Mouse (Mus musculus): ENCODE measurements around the gene Wdr93.
"Not testable (repeated sequence)": the region's sequence is repeated elsewhere in the genome, so short reads cannot be mapped to it uniquely, and the experiment has no call there.

Wdr93 gene

DNA sequence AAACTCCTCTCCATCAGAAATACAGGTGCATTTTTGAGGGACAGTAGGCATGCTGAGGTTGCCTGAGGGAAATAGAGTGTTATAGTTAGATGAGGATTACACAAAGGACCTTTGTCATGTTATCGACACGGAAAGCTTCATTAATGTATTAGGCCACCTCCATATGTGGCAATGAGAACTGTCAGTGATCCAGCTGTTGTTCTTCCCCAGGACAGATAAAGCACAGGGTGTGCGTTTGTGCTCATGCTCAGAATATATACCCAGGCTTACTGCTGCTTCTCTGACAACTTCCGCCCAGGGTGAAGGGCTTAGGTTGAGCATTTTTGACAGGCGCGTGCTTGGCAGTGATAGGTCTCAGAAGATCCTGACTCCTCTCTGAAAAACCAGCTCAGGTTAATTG, 6.5 kb downstream of the Wdr93 start:
- no peak for DNase-seq (ENCODE audit: low spot score)

DNA sequence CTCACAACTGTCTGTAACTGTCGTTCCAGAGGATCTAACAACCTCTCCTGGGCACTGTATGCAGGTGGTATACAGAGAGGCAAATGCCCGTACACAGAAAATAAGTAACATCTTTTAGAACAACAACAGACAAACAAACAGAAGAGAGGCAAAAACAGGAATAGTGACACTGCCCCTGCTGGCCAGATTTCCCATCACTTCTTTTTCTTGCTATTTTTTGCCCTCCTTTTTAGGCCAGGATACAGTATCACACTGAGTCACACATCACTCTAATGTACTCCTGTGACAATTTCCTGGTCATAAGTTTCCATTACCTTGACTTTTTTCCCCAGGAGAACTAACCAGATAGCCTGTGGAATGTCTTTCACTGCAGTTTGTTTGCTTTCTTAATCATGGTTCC, 13.4 kb downstream of the Wdr93 start:
- DNase-seq (ENCODE audit: low spot score): no peak

DNA sequence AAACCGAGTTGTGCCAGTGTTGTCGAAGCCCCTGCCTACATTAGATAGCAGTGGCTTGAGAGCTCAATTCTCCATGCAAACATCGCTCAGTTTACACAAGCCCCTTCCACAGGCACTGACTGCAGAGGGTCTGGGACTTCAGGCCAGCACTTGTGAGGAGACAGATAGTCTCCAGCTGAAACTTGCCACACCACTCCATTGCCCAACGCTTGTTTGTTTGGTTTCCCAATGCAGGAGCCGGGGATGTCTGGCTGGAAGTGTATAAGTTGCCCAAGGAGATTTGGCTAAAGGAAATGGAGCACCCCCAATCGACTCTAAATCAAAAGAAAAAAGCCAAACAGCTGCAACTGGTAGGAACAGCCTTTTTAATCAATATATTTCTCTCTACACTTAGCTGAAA, 15.2 kb downstream of the Wdr93 start:
- no peak for DNase-seq (ENCODE audit: low spot score)

GRCm38 (mm10) chr7:79759766-79760165, 16.8 kb downstream of the Wdr93 start:
- DNase-seq (ENCODE audit: low spot score): no peak

DNA sequence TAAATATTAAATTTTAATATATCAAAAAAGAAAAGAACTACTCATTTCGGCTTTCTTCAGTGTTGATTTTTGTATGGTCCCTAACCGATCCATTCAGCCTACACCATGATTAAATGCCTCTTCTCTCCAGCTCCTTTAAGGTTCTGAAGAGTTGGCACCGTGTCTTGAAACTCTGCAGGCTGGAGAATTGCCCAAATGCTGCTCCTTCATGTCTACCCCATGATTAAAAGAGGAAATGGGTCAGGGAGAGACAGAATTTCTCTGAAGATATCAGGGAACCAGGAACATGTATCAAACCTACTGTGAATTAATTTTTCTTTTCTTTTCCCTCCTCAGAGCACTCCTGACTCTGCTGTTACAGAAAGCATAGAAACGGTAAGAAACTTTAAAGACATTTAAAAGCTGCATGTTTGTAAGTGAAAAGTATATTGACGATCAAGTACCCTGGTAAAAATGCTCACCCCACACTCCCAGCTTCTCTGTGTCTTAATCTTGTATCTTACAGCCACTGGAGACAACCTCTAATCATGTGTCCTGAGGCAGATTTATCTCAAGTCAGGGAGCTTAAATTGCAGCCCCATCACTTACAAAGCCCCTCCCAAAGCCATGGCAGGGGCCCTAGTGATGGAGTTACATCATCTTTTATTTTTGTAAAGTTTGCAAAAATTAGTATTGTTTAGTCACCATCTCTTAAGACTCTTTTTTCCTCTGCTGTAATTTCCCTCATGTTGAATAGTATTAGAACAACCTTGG, 18.3 kb downstream of the Wdr93 start:
- no peak for DNase-seq (ENCODE audit: low spot score)

DNA sequence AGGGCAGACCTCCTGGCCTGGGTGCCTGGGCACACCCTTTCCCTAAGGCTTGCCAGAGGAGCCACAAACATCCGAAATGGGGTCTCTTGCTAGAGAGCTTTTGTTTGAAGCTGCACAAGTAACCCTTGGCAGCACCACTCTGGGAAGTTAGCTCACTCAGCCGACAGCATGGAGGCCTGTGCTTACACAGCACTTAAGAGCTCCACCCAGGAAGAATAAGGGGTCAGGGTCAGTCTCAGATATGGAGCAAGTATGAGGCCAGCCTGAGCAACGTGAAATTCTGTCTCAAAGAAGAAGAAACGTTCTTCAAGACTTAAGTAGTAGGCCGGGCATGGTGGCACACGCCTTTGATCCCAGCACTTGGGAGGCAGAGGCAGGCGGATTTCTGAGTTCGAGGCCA, 19.1 kb downstream of the Wdr93 start:
- DNase-seq (ENCODE audit: low spot score): no peak

GRCm38 (mm10) chr7:79765991-79766390, 23.0 kb downstream of the Wdr93 start:
- no peak for DNase-seq (ENCODE audit: low spot score)

DNA sequence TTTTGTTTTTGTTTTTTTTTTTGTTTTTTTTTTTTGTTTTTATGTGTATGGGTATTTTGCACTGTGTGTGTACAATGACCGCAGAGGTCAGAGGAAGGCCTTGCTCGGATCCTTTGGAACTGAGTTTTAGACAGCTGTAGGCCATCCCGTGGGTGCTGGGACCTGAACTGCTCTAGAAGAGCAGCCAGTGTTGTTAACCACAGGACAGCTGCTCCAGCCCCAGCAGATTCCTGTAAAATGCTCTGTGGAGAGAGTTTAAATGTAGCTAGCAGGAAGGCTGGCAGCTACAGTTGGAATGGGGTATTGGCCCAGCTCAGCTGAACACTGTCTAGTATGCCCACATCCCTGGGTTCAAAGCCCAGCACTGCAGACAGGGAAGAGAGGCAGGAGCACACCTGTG, 26.7 kb downstream of the Wdr93 start:
- DNase-seq (ENCODE audit: low spot score): no peak

DNA sequence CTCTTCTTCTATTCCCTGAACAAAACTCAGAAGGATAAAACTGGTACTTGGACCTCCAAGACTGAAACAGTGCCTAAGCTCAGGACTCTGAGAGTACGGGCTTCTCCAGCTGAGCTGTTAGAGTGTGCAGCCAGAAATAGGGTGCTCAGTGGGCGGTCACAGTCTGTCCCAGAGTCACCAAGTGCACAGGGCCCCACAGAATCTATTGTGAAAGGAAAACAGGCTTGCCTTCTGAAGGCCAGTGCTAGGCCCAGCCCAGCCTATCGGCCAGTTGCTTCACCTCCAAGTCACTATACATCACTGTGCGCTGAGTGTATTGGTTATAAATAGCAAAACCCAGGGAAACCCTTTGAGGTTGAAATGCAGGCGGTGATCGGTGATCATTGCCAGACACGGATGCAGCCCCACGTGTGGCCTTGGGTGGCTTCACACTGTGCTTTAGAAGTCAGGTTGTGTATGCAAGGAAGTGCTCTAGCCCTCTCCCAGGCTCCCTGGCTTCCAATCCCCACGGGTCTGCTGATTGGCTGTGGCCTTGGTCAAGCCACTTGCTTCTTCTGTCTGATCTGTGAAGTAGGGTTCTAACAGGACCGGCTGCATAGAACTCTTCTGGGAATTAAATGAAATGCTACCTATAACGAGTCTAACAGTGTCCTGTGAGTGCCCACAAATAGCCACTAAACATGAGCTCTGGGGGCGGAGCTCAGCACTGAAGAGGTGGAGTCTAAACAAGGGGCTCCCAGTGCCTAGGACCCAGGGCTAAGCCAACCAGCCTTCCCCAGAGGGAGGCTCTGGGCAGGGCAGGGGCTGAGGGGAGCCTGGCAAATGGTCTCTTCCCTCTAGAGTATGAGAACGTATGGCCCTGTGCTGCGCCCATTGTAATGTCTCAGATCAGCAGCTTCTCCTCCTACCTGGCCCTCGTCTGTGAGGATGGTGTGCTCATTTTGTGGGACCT, 28.9 kb downstream of the Wdr93 start:
- no peak for DNase-seq (ENCODE audit: low spot score)

DNA sequence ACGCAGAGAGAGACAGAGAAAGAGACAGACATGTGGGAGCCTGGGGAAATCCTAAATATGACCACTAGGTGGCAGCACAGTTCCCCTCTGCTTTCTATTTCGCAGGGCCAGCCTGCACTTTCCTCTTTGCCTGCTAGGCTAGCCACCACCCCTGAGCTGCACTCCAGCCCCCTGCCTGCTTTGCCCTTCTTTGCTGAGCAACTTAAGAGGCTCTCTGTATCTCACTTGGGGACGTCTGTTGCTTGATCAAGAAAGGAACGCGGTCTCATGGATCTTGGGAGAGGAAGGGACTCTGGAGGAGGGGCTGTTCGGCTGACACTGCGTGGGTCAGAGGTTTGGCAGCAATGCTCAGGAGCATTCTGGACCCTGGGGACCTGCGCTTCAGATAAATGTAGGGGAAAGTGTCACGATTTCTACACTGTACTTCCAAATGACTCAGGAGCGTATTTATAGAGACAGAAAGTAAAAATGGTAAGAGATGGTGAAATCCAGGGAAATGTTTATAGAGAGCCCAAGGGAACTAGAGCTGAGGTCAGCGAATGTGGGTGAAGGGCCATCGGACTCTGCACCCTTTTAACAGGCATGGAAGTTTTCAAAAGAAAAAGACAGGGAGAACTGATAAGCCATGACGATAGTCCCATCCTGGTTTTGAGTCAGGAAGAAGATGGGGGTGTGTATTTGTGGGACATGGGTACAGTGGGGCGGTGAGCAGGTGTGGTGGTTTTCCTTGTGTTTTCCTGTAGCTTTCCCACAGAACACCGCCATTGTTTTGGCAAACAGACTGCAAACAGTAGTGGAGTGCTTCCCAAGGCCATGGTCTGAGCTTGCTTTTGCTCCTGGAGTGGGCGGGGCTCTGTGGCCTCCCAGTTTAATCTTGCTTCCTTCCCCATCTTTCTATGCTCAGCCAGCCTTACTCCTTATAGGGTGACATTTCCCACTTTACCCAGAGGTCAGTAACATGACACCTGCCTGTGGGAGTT, 38.0 kb downstream of the Wdr93 start:
- peak; percentile 48 for DNase-seq (ENCODE audit: low spot score)

GRCm38 (mm10) chr7:79781826-79782515, 39.0 kb downstream of the Wdr93 start:
- DNase-seq (ENCODE audit: low spot score): no peak

- no peak for DNase-seq (ENCODE audit: low spot score)
Measured at GRCm38 (mm10) chr7:79782516-79782855, 39.5 kb downstream of the Wdr93 start.

- DNase-seq (ENCODE audit: low spot score): peak; percentile 15
Measured at GRCm38 (mm10) chr7:79786295-79786694, 43.3 kb downstream of the Wdr93 start.

DNA sequence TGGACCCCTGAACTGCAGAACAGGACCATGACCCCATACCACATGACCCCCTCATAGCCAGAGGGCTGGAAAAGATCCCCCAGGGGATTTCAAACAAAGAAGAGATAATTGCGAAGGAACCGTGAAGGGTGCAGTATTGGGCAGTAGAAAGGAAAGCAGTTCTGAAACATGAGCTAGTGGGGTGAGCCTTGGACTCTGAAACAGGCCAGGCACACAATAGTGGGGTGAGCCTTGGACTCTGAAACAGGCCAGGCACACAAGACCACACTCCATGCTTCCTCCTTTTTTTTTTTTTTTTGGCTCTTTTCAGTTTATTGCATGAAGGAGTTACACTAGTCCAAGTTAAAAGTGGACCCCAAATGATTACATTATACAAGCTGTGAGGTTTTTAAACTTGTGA, 46.8 kb downstream of the Wdr93 start:
- DNase-seq (ENCODE audit: low spot score): not testable (repeated sequence)

- DNase-seq (ENCODE audit: low spot score): peak; percentile 14
Measured at GRCm38 (mm10) chr7:79792635-79793421, 49.9 kb downstream of the Wdr93 start.

DNA sequence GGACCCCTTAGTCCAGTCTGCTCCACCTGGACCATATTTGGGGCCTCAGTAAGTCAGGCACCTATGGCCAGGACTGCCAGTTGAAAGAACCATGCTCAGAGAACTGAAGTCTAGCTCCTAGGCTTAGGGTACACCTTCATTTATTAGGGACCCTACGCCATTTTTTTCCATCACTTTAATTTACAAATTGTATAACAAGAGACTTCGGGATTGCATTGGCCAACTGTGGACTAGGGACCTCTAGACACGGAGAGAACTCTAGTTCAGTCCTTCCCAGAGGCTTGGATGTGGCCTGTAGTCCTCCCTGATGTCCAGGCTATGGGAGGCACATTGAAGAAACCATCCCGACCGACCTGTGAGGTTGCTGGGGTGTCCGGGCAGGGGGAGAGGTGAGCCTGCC, 50.7 kb downstream of the Wdr93 start, which contains the start of gene Mesp1:
Gene Mesp1 (minus strand): TSS at position 101 of the 400 bp plus-strand sequence.
- no peak for DNase-seq (ENCODE audit: low spot score)

GRCm38 (mm10) chr7:79798606-79799005, 55.6 kb downstream of the Wdr93 start:
- no peak for DNase-seq (ENCODE audit: low spot score)

DNA sequence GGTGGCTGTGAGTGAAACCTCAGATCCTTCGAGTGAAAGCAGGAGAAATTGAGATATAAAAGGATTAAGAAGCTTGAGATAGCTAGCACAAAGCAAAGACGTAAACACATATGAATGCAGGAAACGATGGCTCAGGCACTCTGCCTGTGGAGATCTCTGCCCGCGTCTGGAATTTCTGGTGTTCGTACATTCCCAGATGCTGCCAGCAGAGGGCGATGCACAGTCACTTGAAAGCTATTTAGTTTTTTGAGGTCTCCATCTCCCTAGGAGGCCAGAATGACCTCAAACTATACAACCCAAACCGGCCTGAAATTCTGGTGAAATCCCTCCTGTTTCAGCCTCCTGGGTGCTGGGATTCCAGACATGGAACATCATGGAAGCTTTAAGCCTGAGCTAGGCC, 56.1 kb downstream of the Wdr93 start:
- peak; percentile 44 for DNase-seq (ENCODE audit: low spot score)

DNA sequence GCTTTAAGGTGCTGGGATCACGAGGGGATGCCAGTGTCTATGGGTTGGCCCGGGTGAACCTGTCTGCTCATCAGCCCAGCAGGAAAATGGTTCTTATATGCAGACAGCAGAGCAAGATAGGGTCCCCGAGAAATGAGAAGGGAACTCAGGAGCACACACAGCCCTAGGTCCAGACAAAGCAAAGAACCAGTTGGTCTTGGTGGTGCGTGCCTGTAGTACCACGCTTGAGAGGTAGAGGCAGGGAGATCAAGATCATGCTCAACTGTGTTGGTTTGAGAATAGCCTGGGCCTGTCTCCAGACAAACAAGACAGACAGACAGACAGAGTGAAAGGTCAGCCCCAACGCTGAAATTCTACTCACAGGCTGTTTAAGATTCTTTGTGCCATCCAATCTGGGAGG, 56.5 kb downstream of the Wdr93 start:
- DNase-seq (ENCODE audit: low spot score): no peak

DNA sequence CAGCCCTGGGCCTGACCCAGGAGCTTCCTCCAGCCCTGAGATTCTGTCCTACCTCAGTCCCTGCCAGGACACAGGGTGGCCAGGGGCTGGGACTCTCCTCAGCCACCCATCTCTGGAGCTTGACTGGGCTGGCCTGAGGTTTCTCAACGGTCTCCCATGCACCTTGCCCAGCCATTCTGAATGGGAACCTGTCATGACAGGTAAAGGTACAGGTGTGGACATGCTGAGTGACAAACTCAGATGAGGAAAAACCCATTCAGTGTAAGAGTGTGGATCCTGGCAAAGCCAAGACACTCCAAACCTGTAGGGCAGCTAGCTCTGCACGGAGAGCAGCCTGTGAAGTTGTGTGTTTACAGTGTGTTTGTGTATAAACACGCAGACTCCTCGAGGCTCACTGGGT, 57.4 kb downstream of the Wdr93 start:
- no peak for DNase-seq (ENCODE audit: low spot score)

DNA sequence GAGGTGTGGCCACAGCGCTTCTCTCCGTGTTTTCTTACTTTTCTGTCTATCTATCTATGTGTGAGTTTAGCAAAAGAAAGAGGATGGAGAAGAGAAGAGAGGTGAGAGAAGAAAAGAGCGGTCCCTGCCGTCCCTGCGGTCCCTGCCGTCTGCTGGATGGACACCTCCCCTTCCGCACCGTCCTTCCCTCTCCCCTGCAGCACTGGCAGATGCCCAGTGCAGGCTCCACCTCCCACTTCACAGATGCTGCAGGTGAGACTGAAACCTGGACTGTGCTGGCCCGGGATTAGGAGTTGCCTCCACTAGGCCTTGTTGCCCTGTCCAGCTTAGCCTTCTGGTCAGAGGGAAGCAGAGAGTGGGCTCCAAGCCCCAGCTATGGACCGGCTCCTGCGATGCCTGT, 58.4 kb downstream of the Wdr93 start:
- DNase-seq (ENCODE audit: low spot score): no peak
